9 mouse cellular contexts compared by ENCODE assay signal in the genomic region with DNA sequence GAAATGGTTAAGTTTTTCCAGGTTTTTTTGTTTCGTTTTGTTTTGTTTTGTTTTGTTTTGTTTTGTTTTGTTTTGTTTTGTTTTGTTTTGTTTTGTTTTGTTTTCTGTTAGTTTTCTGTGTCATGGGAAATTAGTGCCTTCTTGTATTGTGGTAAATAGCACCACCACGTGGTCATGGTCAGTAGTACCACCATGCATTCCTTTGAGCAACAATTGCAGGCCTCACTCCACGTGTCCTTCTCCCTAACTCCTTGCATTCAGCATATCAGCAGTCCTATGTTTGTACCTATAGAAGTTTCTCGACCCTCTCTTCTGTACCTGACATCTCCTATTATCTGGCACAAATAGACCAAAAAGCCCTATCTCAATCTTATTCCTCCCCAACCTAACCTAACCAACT. TPM values are rescaled to one million over a fixed set of nuclear protein-coding genes. Genes with fewer than 3 reads are reported as not detected.
DNase-seq lines count a peak whose midpoint lies in the region; ATAC-seq and TF ChIP-seq lines count a peak whose summit lies in the region.
"Had no signal": no experiment of that assay in that cellular context is flagged by ENCODE, and none has a peak within 500 bp of the region (broad histone marks: within the 10 kb centered on the region; RNA-seq: fewer than 3 reads in every experiment).

No protein-coding gene starts in this region.

- H3K36me3 ChIP-seq in C2C12 (ENCODE audit: control insufficient read depth, insufficient read depth), result no peaks in the 10 kb centered on the region
- H3K36me3 ChIP-seq in forebrain, embryonic 13.5 days (ENCODE audit: poor library complexity, severe bottlenecking), result no peaks in the 10 kb centered on the region
- no peaks in the 10 kb centered on the region for H3K36me3 ChIP-seq in lung, postnatal 0 days (ENCODE audit: insufficient read depth, low read length)
- H3K36me3 ChIP-seq: limb, embryonic 13.5 days had no signal

- peak; percentile 66 for TF ChIP-seq CTCF in gastrocnemius, adult 2 months (IDR thresholded peaks at IDR 0.05)
- TF ChIP-seq CTCF in C2C12 (IDR thresholded peaks at IDR 0.05; ENCODE audit: control insufficient read depth, insufficient read depth, insufficient read length), result no peak
- TF ChIP-seq CTCF in lung, postnatal 0 days (IDR thresholded peaks at IDR 0.05), result peak; percentile 78

- ATAC-seq in forebrain, embryonic 13.5 days, result peak; percentile 57; the same call in 1 of the 2 replicates
- no peak for ATAC-seq in lung, postnatal 0 days

- H3K9me3 ChIP-seq in forebrain, embryonic 13.5 days (replicated peaks), result no peaks in the 10 kb centered on the region
- H3K9me3 ChIP-seq in lung, postnatal 0 days (ENCODE audit: low read length), result no peaks in the 10 kb centered on the region
- H3K9me3 ChIP-seq: limb, embryonic 13.5 days had no signal

- H3ac ChIP-seq in C2C12 (ENCODE audit: control insufficient read depth, insufficient read length, low read depth), result no peak overlapping the region

- WGBS in forebrain, embryonic 13.5 days, result 7% methylated on average over 4 of the region's 4 CpGs
- 7% methylated on average over 4 of the region's 4 CpGs for WGBS in lung, postnatal 0 days

- no peak overlapping the region for H3K4me3 ChIP-seq in gastrocnemius, adult 2 months
- H3K4me3 ChIP-seq in C2C12 (ENCODE audit: insufficient read depth, poor library complexity, severe bottlenecking), result no peak overlapping the region
- no peak overlapping the region for H3K4me3 ChIP-seq in forebrain, embryonic 13.5 days
- no peak overlapping the region for H3K4me3 ChIP-seq in lung, postnatal 0 days (ENCODE audit: low read depth, low read length)
- H3K4me3 ChIP-seq: limb, embryonic 13.5 days had no signal

- intact Hi-C loops in gastrocnemius, adult 2 months (cut with DNase I), result no loop called here
- intact Hi-C loops in gastrocnemius, postnatal 14 days (cut with DNase I; ENCODE audit: low total_unique reads), result no loop called here

- no peaks in the 10 kb centered on the region for H3K79me3 ChIP-seq in C2C12 (ENCODE audit: low read depth)

- no peak overlapping the region for H3K9ac ChIP-seq in forebrain, embryonic 13.5 days
- H3K9ac ChIP-seq in lung, postnatal 0 days (replicated peaks; ENCODE audit: low read depth), result no peak overlapping the region
- H3K9ac ChIP-seq: limb, embryonic 13.5 days had no signal

- no peak for TF ChIP-seq EP300 in lung, postnatal 0 days (IDR thresholded peaks at IDR 0.05)

- DNase-seq in gastrocnemius, adult 2 months, result peak; percentile 34
- DNase-seq in gastrocnemius, postnatal 14 days, result no peak
- DNase-seq in c-Kit-positive CD71-negative TER-119-negative erythroid progenitor cells, embryonic 14.5 days (ENCODE audit: low read depth), result peak; percentile 18
- DNase-seq in kidney, postnatal 25 days, result peak; percentile 40 to 65
- peak; percentile 52 for DNase-seq in lung, postnatal 0 days (ENCODE audit: low spot score)
- peak; percentile 4 to 11 for DNase-seq in right cerebral cortex, postnatal 36 days (ENCODE audit: low spot score in 2 of 2)

- H3K4me1 ChIP-seq in forebrain, embryonic 13.5 days, result no peaks in the 10 kb centered on the region
- no peaks in the 10 kb centered on the region for H3K4me1 ChIP-seq in lung, postnatal 0 days (ENCODE audit: insufficient read depth, low read depth, low read length)
- H3K4me1 ChIP-seq: limb, embryonic 13.5 days had no signal

- H3K27me3 ChIP-seq in C2C12 (ENCODE audit: control insufficient read depth, insufficient read depth, insufficient read length), result no peaks in the 10 kb centered on the region
- H3K27me3 ChIP-seq in forebrain, embryonic 13.5 days, result no peaks in the 10 kb centered on the region
- H3K27me3 ChIP-seq in lung, postnatal 0 days (replicated peaks; ENCODE audit: insufficient read depth, low read length), result no peaks in the 10 kb centered on the region
- H3K27me3 ChIP-seq: limb, embryonic 13.5 days had no signal

- no peak overlapping the region for H3K4me2 ChIP-seq in forebrain, embryonic 13.5 days
- no peak overlapping the region for H3K4me2 ChIP-seq in lung, postnatal 0 days (replicated peaks; ENCODE audit: low read depth, low read length)
- H3K4me2 ChIP-seq: limb, embryonic 13.5 days had no signal

- no peaks in the 10 kb centered on the region for H3K79me2 ChIP-seq in C2C12 (ENCODE audit: control insufficient read depth, insufficient read depth)

- no peak overlapping the region for H3K27ac ChIP-seq in gastrocnemius, adult 2 months
- H3K27ac ChIP-seq in forebrain, embryonic 13.5 days, result no peak overlapping the region
- H3K27ac ChIP-seq in lung, postnatal 0 days (ENCODE audit: low read length), result no peak overlapping the region
- H3K27ac ChIP-seq: limb, embryonic 13.5 days had no signal

TF ChIP-seq in C2C12, 6 proteins besides CTCF, POLR2A, EP300 and RAD21:
- TF ChIP-seq MAX (IDR thresholded peaks at IDR 0.05) (peak; percentile 67), FOSL1 (IDR thresholded peaks at IDR 0.05; ENCODE audit: insufficient read depth, low read length, poor library complexity, severe bottlenecking) (no peak), USF1 (IDR thresholded peaks at IDR 0.05; ENCODE audit: low read depth) (peak; percentile 53)
TF ChIP-seq in C2C12: peak in this region for 2.

RNA-seq across cellular contexts. Expression of a gene that starts 2.3 kb away (rescaled TPM):
- not detected for total RNA-seq in gastrocnemius, adult 2 months (2021)
- not detected for total RNA-seq in gastrocnemius, postnatal 14 days (2021)
- polyA plus RNA-seq in C2C12 (2012; fragmentation: generic; extraction: Trizol), result not detected
- polyA plus RNA-seq in forebrain, embryonic 13.5 days (2015; fragmentation: Nextera tagmentation; extraction: Ambion mirVana), result not detected in 2 replicates
- not detected in 2 replicates for polyA plus RNA-seq in lung, postnatal 0 days (2015; fragmentation: Nextera tagmentation; extraction: Ambion mirVana)
- polyA plus RNA-seq: limb, embryonic 13.5 days had no signal
